Mouse (Mus musculus): ENCODE results near the gene Scamp2. TPM values are rescaled to one million over a fixed set of nuclear protein-coding genes. Genes with fewer than 3 reads are reported as not detected.

Gene Scamp2
- polyA plus RNA-seq, 1 experiment, result 166 TPM

GRCm38 (mm10) chr9:57574397-57574796 is 13.7 kb downstream of the Scamp2 start:
- peaks cover 2% of the 10 kb centered on the region; the same call in 1 of the 2 replicates for H3K36me3 ChIP-seq (ENCODE audit: control insufficient read depth, insufficient read depth, low read length)

GRCm38 (mm10) chr9:57575577-57575976 is 14.8 kb downstream of the Scamp2 start:
- H3K27me3 ChIP-seq (replicated peaks; ENCODE audit: control insufficient read depth, insufficient read depth, low read length), result no peaks in the 10 kb centered on the region
- no peaks in the 10 kb centered on the region; the same call in 1 of the 2 replicates for H3K4me1 ChIP-seq (ENCODE audit: control insufficient read depth, insufficient read depth, low read length)
- DNase-seq, result no peak
- 55% methylated on average over 3 of the region's 3 CpGs for WGBS
- TF ChIP-seq CTCF (conservative IDR thresholded peaks at IDR 0.05; ENCODE audit: insufficient read depth, insufficient read length, low read depth, low read length) (no peak), POLR2A (IDR thresholded peaks at IDR 0.05; ENCODE audit: low read depth, low read length) (no peak)
- no peak overlapping the region for H3K27ac ChIP-seq (ENCODE audit: insufficient read depth, low read depth, low read length)
- H3K4me3 ChIP-seq (ENCODE audit: insufficient read depth, low read depth, low read length), result no peak overlapping the region
- H3K36me3 ChIP-seq (ENCODE audit: control insufficient read depth, insufficient read depth, low read length), result peaks cover 2% of the 10 kb centered on the region; the same call in 1 of the 2 replicates

More at GRCm38 (mm10) chr9:57574397-57574796, 13.7 kb downstream of the Scamp2 start:
- Histone ChIP-seq H3K4me3 (ENCODE audit: insufficient read depth, low read depth, low read length) (no peak overlapping the region), H3K27me3 (replicated peaks; ENCODE audit: control insufficient read depth, insufficient read depth, low read length) (no peaks in the 10 kb centered on the region), H3K4me1 (ENCODE audit: control insufficient read depth, insufficient read depth, low read length) (no peaks in the 10 kb centered on the region; the same call in 1 of the 2 replicates), H3K27ac (ENCODE audit: insufficient read depth, low read depth, low read length) (no peak overlapping the region)
- TF ChIP-seq POLR2A (IDR thresholded peaks at IDR 0.05; ENCODE audit: low read depth, low read length) (no peak), CTCF (conservative IDR thresholded peaks at IDR 0.05; ENCODE audit: insufficient read depth, insufficient read length, low read depth, low read length) (no peak)
- DNase-seq, result no peak

GRCm38 (mm10) chr9:57577144-57577849 is 16.6 kb downstream of the Scamp2 start:
- H3K4me1 ChIP-seq (ENCODE audit: control insufficient read depth, insufficient read depth, low read length), result no peaks in the 10 kb centered on the region; the same call in 1 of the 2 replicates
- H3K36me3 ChIP-seq (ENCODE audit: control insufficient read depth, insufficient read depth, low read length), result peaks cover 2% of the 10 kb centered on the region; the same call in 1 of the 2 replicates
- no peak overlapping the region for H3K27ac ChIP-seq (ENCODE audit: insufficient read depth, low read depth, low read length)
- no peak for DNase-seq
- H3K4me3 ChIP-seq (ENCODE audit: insufficient read depth, low read depth, low read length), result no peak overlapping the region
- 78% methylated on average over 6 of the region's 6 CpGs for WGBS
- H3K27me3 ChIP-seq (replicated peaks; ENCODE audit: control insufficient read depth, insufficient read depth, low read length), result no peaks in the 10 kb centered on the region
- no peak for TF ChIP-seq POLR2A (IDR thresholded peaks at IDR 0.05; ENCODE audit: low read depth, low read length)
- TF ChIP-seq CTCF (conservative IDR thresholded peaks at IDR 0.05; ENCODE audit: insufficient read depth, insufficient read length, low read depth, low read length), result no peak

GRCm38 (mm10) chr9:57584991-57585390 is 24.2 kb downstream of the Scamp2 start:
- no peak overlapping the region for H3K4me3 ChIP-seq (ENCODE audit: insufficient read depth, low read depth, low read length)
- TF ChIP-seq POLR2A (IDR thresholded peaks at IDR 0.05; ENCODE audit: low read depth, low read length) (no peak), CTCF (conservative IDR thresholded peaks at IDR 0.05; ENCODE audit: insufficient read depth, insufficient read length, low read depth, low read length) (no peak)
- peaks cover 3% of the 10 kb centered on the region for H3K36me3 ChIP-seq (ENCODE audit: control insufficient read depth, insufficient read depth, low read length)
- no peak for DNase-seq
- no peak overlapping the region for H3K27ac ChIP-seq (ENCODE audit: insufficient read depth, low read depth, low read length)
- H3K4me1 ChIP-seq (ENCODE audit: control insufficient read depth, insufficient read depth, low read length), result peaks cover 6% of the 10 kb centered on the region
- H3K27me3 ChIP-seq (replicated peaks; ENCODE audit: control insufficient read depth, insufficient read depth, low read length), result no peaks in the 10 kb centered on the region
- 80% methylated on average over 3 of the region's 3 CpGs for WGBS

GRCm38 (mm10) chr9:57589224-57590126 is 28.7 kb downstream of the Scamp2 start, which contains the start of gene Ulk3:
Gene Ulk3 (plus strand): TSS chr9:57589452.
- TF ChIP-seq CTCF (conservative IDR thresholded peaks at IDR 0.05; ENCODE audit: insufficient read depth, insufficient read length, low read depth, low read length) (no peak), POLR2A (IDR thresholded peaks at IDR 0.05; ENCODE audit: low read depth, low read length) (peak; percentile 36)
- Histone ChIP-seq H3K4me1 (ENCODE audit: control insufficient read depth, insufficient read depth, low read length) (peaks cover 13% of the 10 kb centered on the region), H3K4me3 (ENCODE audit: insufficient read depth, low read depth, low read length) (peak within 1 kb of the TSS; percentile 67), H3K36me3 (ENCODE audit: control insufficient read depth, insufficient read depth, low read length) (peaks cover 3% of the 10 kb centered on the region; the same call in 1 of the 2 replicates), H3K27ac (ENCODE audit: insufficient read depth, low read depth, low read length) (peak within 1 kb of the TSS; percentile 65), H3K27me3 (replicated peaks; ENCODE audit: control insufficient read depth, insufficient read depth, low read length) (no peaks in the 10 kb centered on the region)
- WGBS, result under 1% methylated on average over 58 of the region's 58 CpGs
- DNase-seq, result peak; percentile 90

- no peak for DNase-seq
- Histone ChIP-seq H3K36me3 (ENCODE audit: control insufficient read depth, insufficient read depth, low read length) (no peaks in the 10 kb centered on the region), H3K27me3 (replicated peaks; ENCODE audit: control insufficient read depth, insufficient read depth, low read length) (no peaks in the 10 kb centered on the region), H3K27ac (ENCODE audit: insufficient read depth, low read depth, low read length) (no peak overlapping the region), H3K4me1 (ENCODE audit: control insufficient read depth, insufficient read depth, low read length) (peaks cover 13% of the 10 kb centered on the region), H3K4me3 (ENCODE audit: insufficient read depth, low read depth, low read length) (no peak overlapping the region)
- no peak for TF ChIP-seq POLR2A (IDR thresholded peaks at IDR 0.05; ENCODE audit: low read depth, low read length)
- TF ChIP-seq CTCF (conservative IDR thresholded peaks at IDR 0.05; ENCODE audit: insufficient read depth, insufficient read length, low read depth, low read length), result peak; percentile 33; the same call in 1 of the 2 replicates
- 54% methylated on average over 5 of the region's 5 CpGs for WGBS
Measured at GRCm38 (mm10) chr9:57590726-57591125, 30.0 kb downstream of the Scamp2 start.
